Mouse (Mus musculus): ENCODE measurements at regions not wholly inside any gene's neighbourhood (a gene's known extent, or its start where the extent isn't known, plus 50 kb on each side); places are given as distances from the start of the nearest gene placed in this dataset.
A peak's percentile ranks its signal among the peaks of the same experiment; 100 is the strongest.

GRCm38 (mm10) chr12:59415051-59415450 is 195.5 kb upstream of the Fbxo33 start:
- no peaks in the 10 kb centered on the region for H3K27me3 ChIP-seq (ENCODE audit: low read depth, poor library complexity, severe bottlenecking)
- no peaks in the 10 kb centered on the region for H3K9me3 ChIP-seq (replicated peaks)
- no peak overlapping the region for H3K27ac ChIP-seq
- DNase-seq (ENCODE audit: low spot score) = no peak
- no peaks in the 10 kb centered on the region for H3K36me3 ChIP-seq
- H3K4me3 ChIP-seq = no peak overlapping the region
- no peaks in the 10 kb centered on the region for H3K4me1 ChIP-seq
- 95% methylated on average over 6 of the region's 6 CpGs for WGBS

GRCm38 (mm10) chr12:59411491-59411890 is 192.0 kb upstream of the Fbxo33 start:
- Histone ChIP-seq H3K36me3 (no peaks in the 10 kb centered on the region), H3K4me1 (no peaks in the 10 kb centered on the region), H3K4me3 (no peak overlapping the region), H3K9me3 (replicated peaks) (no peaks in the 10 kb centered on the region), H3K27ac (no peak overlapping the region), H3K27me3 (ENCODE audit: low read depth, poor library complexity, severe bottlenecking) (no peaks in the 10 kb centered on the region)
- DNase-seq (ENCODE audit: low spot score) = no peak
- 75% methylated on average over 1 of the region's 1 CpGs for WGBS

GRCm38 (mm10) chr12:59391103-59391502 is 171.6 kb upstream of the Fbxo33 start:
- H3K27ac ChIP-seq = no peak overlapping the region
- H3K27me3 ChIP-seq (ENCODE audit: low read depth, poor library complexity, severe bottlenecking) = no peaks in the 10 kb centered on the region
- WGBS = 85% methylated on average over 3 of the region's 3 CpGs
- H3K36me3 ChIP-seq = no peaks in the 10 kb centered on the region
- no peak for DNase-seq (ENCODE audit: low spot score)
- no peaks in the 10 kb centered on the region for H3K9me3 ChIP-seq (replicated peaks)
- H3K4me1 ChIP-seq = no peaks in the 10 kb centered on the region
- H3K4me3 ChIP-seq = no peak overlapping the region

- no peaks in the 10 kb centered on the region for H3K9me3 ChIP-seq (replicated peaks)
- H3K4me1 ChIP-seq = no peaks in the 10 kb centered on the region
- H3K27me3 ChIP-seq (ENCODE audit: low read depth, poor library complexity, severe bottlenecking) = no peaks in the 10 kb centered on the region
- WGBS = 28% methylated on average over 3 of the region's 3 CpGs
- no peaks in the 10 kb centered on the region for H3K36me3 ChIP-seq
- H3K27ac ChIP-seq = no peak overlapping the region
- DNase-seq (ENCODE audit: low spot score) = peak; percentile 59
- H3K4me3 ChIP-seq = no peak overlapping the region
These were observed 163.3 kb upstream of the Fbxo33 start for GRCm38 (mm10) chr12:59382812-59383211.

- Histone ChIP-seq H3K36me3 (no peaks in the 10 kb centered on the region), H3K9me3 (replicated peaks) (no peaks in the 10 kb centered on the region), H3K27me3 (ENCODE audit: low read depth, poor library complexity, severe bottlenecking) (no peaks in the 10 kb centered on the region), H3K4me1 (no peaks in the 10 kb centered on the region), H3K27ac (no peak overlapping the region), H3K4me3 (no peak overlapping the region)
- DNase-seq (ENCODE audit: low spot score) = no peak
- 90% methylated on average over 2 of the region's 2 CpGs for WGBS
These were observed 122.1 kb upstream of the Fbxo33 start for GRCm38 (mm10) chr12:59341586-59341985.

GRCm38 (mm10) chr12:59330753-59331152 is 111.2 kb upstream of the Fbxo33 start:
- Histone ChIP-seq H3K27me3 (ENCODE audit: low read depth, poor library complexity, severe bottlenecking) (no peaks in the 10 kb centered on the region), H3K27ac (no peak overlapping the region), H3K4me3 (no peak overlapping the region), H3K36me3 (no peaks in the 10 kb centered on the region), H3K9me3 (replicated peaks) (no peaks in the 10 kb centered on the region), H3K4me1 (no peaks in the 10 kb centered on the region)
- WGBS = 77% methylated on average over 2 of the region's 2 CpGs
- DNase-seq (ENCODE audit: low spot score) = no peak

- whole genome bisulfite sequencing = 85% methylated on average over 1 of the region's 1 CpGs
- H3K27ac ChIP-seq = no peak overlapping the region
- H3K9me3 ChIP-seq (replicated peaks) = no peaks in the 10 kb centered on the region
- no peaks in the 10 kb centered on the region for H3K27me3 ChIP-seq (ENCODE audit: low read depth, poor library complexity, severe bottlenecking)
- H3K4me3 ChIP-seq = no peak overlapping the region
- peaks cover 3% of the 10 kb centered on the region; the same call in 1 of the 2 replicates for H3K4me1 ChIP-seq
- no peak for DNase-seq (ENCODE audit: low spot score)
- no peaks in the 10 kb centered on the region for H3K36me3 ChIP-seq
These were observed 93.2 kb upstream of the Fbxo33 start for GRCm38 (mm10) chr12:59312703-59313102.

GRCm38 (mm10) chr12:59307958-59308357 is 88.4 kb upstream of the Fbxo33 start:
- Histone ChIP-seq H3K27me3 (ENCODE audit: low read depth, poor library complexity, severe bottlenecking) (no peaks in the 10 kb centered on the region), H3K27ac (no peak overlapping the region), H3K36me3 (no peaks in the 10 kb centered on the region), H3K9me3 (replicated peaks) (no peaks in the 10 kb centered on the region), H3K4me3 (no peak overlapping the region), H3K4me1 (peaks cover 3% of the 10 kb centered on the region; the same call in 1 of the 2 replicates)
- 77% methylated on average over 1 of the region's 1 CpGs for WGBS
- DNase-seq (ENCODE audit: low spot score) = no peak

- Histone ChIP-seq H3K4me1 (peaks cover 3% of the 10 kb centered on the region; the same call in 1 of the 2 replicates), H3K4me3 (no peak overlapping the region), H3K27ac (no peak overlapping the region), H3K36me3 (no peaks in the 10 kb centered on the region), H3K27me3 (ENCODE audit: low read depth, poor library complexity, severe bottlenecking) (no peaks in the 10 kb centered on the region), H3K9me3 (replicated peaks) (no peaks in the 10 kb centered on the region)
- no peak for DNase-seq (ENCODE audit: low spot score)
- whole genome bisulfite sequencing = 73% methylated on average over 6 of the region's 6 CpGs
These were observed 85.0 kb upstream of the Fbxo33 start for GRCm38 (mm10) chr12:59304522-59304921.

All from limb, embryonic 10.5 days (tissue).